Mouse (Mus musculus) intestine, postnatal 0 days (tissue): ENCODE data around the gene Alpi. TPM values are rescaled to one million over a fixed set of nuclear protein-coding genes. Genes with fewer than 3 reads are reported as not detected.

Experiments used
- ATAC-seq: fragments of 200-750 bp; cut with Nextera tagmentation; 2 replicates; pipeline ENCODE4 v1.8.0; 2017; ENCODE audit warnings: mild to moderate bottlenecking, moderate TSS enrichment, moderate library complexity
- H3K27ac ChIP-seq: fragments of 300-500 bp; sonication (generic); 2 replicates; pipeline ENCODE4 v1.5.1; 2014; ENCODE audit warnings: mild to moderate bottlenecking, low read depth, low read length, moderate library complexity
- H3K27me3 ChIP-seq: fragments of 300-500 bp; sonication (generic); replicated peaks from 2 replicates; pipeline ENCODE4 v1.6.1; 2014; ENCODE audit warnings: low read length, mixed read lengths; ENCODE audit not compliant: control insufficient read depth, insufficient read depth
- H3K36me3 ChIP-seq: fragments of 300-500 bp; sonication (generic); 2 replicates; pipeline ENCODE4 v1.6.1; 2014; ENCODE audit warnings: mild to moderate bottlenecking, moderate library complexity; ENCODE audit not compliant: control insufficient read depth, insufficient read depth
- H3K4me1 ChIP-seq: fragments of 300-500 bp; sonication (generic); replicated peaks from 2 replicates; pipeline ENCODE4 v1.6.1; 2014; ENCODE audit warnings: antibody characterized with exemption, low read length, mixed read lengths; ENCODE audit not compliant: control insufficient read depth, insufficient read depth
- H3K4me2 ChIP-seq: fragments of 300-500 bp; sonication (generic); replicated peaks from 2 replicates; pipeline ENCODE4 v1.6.1; 2014; ENCODE audit warnings: low read depth, mild to moderate bottlenecking, moderate library complexity
- H3K4me3 ChIP-seq: fragments of 300-500 bp; sonication (generic); 2 replicates; pipeline ENCODE4 v1.5.1; 2014; ENCODE audit warnings: low read depth, low read length
- H3K9ac ChIP-seq: fragments of 300-500 bp; sonication (generic); 2 replicates; pipeline ENCODE4 v1.6.1; 2014; ENCODE audit warnings: mild to moderate bottlenecking, low read depth, low read length
- H3K9me3 ChIP-seq: fragments of 300-500 bp; sonication (generic); 2 replicates; pipeline ENCODE4 v1.6.1; 2016; ENCODE audit warnings: mixed run types; ENCODE audit not compliant: control insufficient read depth
- CTCF ChIP-seq: sonication (generic); IDR thresholded peaks from 2 replicates; pipeline ENCODE4 v1.5.1; 2016; ENCODE audit warnings: low read depth, mild to moderate bottlenecking, control low read depth, antibody characterized with exemption, moderate library complexity
- WGBS: fragments of 180-500 bp; shearing (Covaris S2); extraction: QIAGEN DNeasy Blood & Tissue Kit; methylation state at CpG from one replicate; pipeline ENCODE4 v1.1.7; 2014; 5-methylcytosine and 5-hydroxymethylcytosine counted together
- polyA plus RNA-seq: library from polyadenylated mRNA; unstranded; fragments of >200 nt; fragmentation: Nextera tagmentation; extraction: Ambion mirVana; gene quantifications from 2 replicates; pipeline ENCODE4 v1.2.1, GENCODE M21; 2015

Gene Alpi
- polyA plus RNA-seq, 1 experiment from 2014 or later, result 1,389 TPM

DNA sequence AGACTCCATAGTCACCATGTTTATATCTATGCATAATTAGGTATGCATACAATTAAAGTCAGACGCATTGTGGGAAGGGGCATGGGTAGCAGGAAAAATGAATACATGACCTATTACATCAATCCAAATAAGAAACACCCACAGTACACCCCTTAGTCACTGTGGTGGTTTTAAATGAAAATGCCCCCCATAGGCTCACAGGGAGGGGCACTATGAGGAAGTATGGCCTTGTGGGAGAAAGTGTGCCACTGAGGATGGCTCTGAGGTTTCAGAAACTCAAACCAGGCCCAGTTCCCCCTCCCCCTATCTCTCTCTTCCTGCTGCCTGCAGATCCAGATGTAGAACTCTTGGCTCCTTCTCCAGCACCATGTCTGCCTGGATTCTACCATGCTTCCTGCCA, 2.5 kb upstream of the Alpi start:
- Histone ChIP-seq H3K4me1 (no peaks in the 10 kb centered on the region), H3K27me3 (no peaks in the 10 kb centered on the region), H3K36me3 (peaks cover 6% of the 10 kb centered on the region), H3K4me2 (no peak overlapping the region), H3K9me3 (no peaks in the 10 kb centered on the region), H3K4me3 (no peak overlapping the region), H3K27ac (no peak overlapping the region), H3K9ac (no peak overlapping the region)
- ATAC-seq, result no peak
- 93% methylated on average over 1 of the region's 1 CpGs for WGBS
- TF ChIP-seq CTCF, result no peak

DNA sequence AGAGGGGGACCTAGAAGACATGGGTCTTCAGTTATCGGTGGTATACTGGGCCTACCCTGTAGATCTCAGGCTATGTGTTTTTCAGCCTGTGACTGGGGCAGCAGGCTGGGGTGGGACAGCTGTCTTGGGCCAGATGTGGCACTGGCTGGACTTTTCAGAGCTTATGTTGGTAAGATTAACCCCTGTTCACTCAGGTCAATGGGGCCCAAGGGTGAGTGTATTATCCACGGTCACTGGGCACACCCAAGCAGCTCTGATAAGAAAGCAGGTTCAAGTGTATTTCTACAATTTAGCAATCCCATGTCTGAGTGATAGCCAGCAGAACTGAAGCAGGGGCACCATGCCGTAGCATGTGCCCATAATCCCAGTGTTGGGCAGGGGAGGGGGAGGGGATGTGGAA, 708 bp upstream of the Alpi start:
- TF ChIP-seq CTCF, result no peak
- peak overlapping the region; percentile 61 for H3K4me2 ChIP-seq
- H3K27me3 ChIP-seq, result no peaks in the 10 kb centered on the region
- peak overlapping the region; percentile 11; the same call in 1 of the 2 replicates for H3K9ac ChIP-seq
- H3K4me1 ChIP-seq, result no peaks in the 10 kb centered on the region
- 50% methylated on average over 3 of the region's 3 CpGs for WGBS
- H3K36me3 ChIP-seq, result peaks cover 13% of the 10 kb centered on the region
- peak overlapping the region; percentile 92 for H3K27ac ChIP-seq
- H3K9me3 ChIP-seq, result no peaks in the 10 kb centered on the region
- ATAC-seq, result peak; percentile 64
- no peak overlapping the region for H3K4me3 ChIP-seq

DNA sequence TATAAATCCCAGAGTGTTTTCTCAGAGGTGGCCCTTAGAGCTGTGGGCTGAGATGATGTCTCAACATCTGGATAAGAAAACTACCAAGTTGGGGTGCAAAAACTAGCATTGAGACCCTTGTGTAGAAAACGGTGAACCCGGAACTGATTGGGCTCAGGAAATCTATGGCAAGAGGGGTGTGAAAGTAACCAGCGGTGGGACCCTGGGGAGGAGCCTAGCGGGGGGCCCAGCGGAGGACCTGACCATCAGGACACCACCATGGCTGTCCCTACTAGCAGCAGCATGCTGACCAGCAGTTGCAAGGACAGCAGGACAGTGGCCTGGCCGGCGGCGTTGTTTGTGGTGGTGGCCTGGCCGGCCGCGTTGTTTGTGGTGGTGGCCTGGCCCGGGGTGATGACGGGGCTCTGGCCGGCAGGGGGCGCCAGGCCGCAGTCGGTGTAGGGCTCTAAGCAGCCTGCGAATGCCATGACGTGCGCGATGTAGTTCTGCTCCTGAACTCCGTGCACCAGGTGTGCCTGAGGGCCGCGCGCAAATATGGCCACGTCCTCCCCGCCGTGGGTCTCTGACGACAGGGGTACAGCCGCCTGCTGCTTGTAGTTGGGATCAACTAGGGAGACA, 2.9 kb downstream of the Alpi start:
- peaks cover 13% of the 10 kb centered on the region for H3K36me3 ChIP-seq
- no peaks in the 10 kb centered on the region for H3K27me3 ChIP-seq
- ATAC-seq, result peak; percentile 44
- peak; percentile 94 for TF ChIP-seq CTCF
- H3K27ac ChIP-seq, result no peak overlapping the region
- H3K4me3 ChIP-seq, result no peak overlapping the region
- peak overlapping the region; percentile 61 for H3K4me2 ChIP-seq
- no peaks in the 10 kb centered on the region for H3K4me1 ChIP-seq
- H3K9ac ChIP-seq, result no peak overlapping the region
- H3K9me3 ChIP-seq, result no peaks in the 10 kb centered on the region
- WGBS, result 21% methylated on average over 30 of the region's 30 CpGs

DNA sequence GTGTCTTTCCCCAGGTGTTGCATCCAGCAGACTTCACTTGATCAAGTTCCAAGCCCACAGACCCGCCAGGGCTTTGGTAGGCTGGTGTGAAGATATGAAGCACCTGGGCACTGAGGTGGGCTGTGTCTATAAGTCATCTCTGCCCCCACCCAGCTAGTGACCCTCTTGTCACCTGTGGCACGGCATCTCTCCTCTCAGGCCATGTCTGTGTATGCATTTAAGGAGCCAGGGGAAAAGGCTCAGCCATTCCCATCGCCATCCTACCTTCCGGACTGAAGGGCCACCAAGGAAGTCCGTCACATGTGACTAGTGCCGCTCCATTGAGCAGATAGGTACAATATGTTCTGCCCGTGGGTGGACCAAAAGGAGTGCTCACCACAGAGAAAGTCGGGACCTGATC, 5.8 kb downstream of the Alpi start:
- H3K36me3 ChIP-seq, result peaks cover 13% of the 10 kb centered on the region
- no peak overlapping the region for H3K4me2 ChIP-seq
- H3K9me3 ChIP-seq, result no peaks in the 10 kb centered on the region
- no peak overlapping the region for H3K9ac ChIP-seq
- H3K27me3 ChIP-seq, result no peaks in the 10 kb centered on the region
- no peak for ATAC-seq
- H3K4me1 ChIP-seq, result no peaks in the 10 kb centered on the region
- no peak overlapping the region for H3K27ac ChIP-seq
- no peak overlapping the region for H3K4me3 ChIP-seq
- WGBS, result 85% methylated on average over 8 of the region's 8 CpGs
- TF ChIP-seq CTCF, result no peak

DNA sequence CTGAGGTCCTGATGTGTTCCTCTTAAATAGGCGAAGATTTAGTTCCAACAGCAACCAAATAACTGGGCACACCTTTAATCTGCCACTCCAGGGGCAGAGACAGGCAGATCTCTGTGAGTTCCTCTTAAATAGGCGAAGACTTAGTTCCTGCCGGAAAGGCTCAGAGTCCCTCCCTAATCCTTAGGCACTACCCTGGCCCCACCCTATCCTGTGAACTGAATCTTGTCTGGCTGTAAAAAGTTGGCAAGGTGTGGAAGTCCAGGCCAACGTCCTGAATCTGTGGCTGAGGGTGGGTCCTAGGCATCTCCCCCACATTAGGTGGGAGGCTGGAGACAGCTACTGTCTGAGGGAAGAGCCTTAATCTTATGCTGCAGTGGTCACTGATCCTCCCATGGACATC, 11.6 kb downstream of the Alpi start, which contains the start of gene Alppl2:
Alppl2 (minus strand) TSS at position 101 of the 400 bp plus-strand sequence.
- H3K27ac ChIP-seq, result no peak within 1 kb of the TSS
- no peak for TF ChIP-seq CTCF
- no peak for ATAC-seq
- no peak within 1 kb of the TSS for H3K9ac ChIP-seq
- 61% methylated on average over 4 of the region's 4 CpGs for WGBS
- H3K27me3 ChIP-seq, result no peaks in the 10 kb centered on the region
- H3K9me3 ChIP-seq, result no peaks in the 10 kb centered on the region
- H3K4me2 ChIP-seq, result no peak within 1 kb of the TSS
- H3K4me1 ChIP-seq, result no peaks in the 10 kb centered on the region
- H3K36me3 ChIP-seq, result no peaks in the 10 kb centered on the region
- H3K4me3 ChIP-seq, result no peak within 1 kb of the TSS

DNA sequence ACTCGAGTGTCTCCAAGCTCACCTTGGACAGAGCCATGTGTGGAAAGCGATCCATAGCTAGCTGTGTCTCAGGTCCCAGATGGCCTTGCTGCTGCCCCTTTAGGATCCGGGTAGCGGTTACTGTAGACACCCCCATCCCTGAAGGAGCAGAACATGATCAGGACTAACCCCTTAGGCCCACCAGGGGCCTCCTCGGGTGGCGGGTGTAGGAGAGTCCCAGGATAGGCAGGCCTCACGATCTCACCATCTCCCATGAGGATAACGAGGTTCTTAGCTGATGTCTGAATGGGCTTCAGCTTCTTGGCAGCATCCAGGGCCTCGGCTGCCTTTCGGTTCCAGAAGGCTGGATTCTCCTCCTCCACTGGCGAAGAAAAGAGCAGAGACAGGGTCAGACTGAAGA, 12.2 kb downstream of the Alpi start:
- H3K9me3 ChIP-seq, result no peaks in the 10 kb centered on the region
- H3K36me3 ChIP-seq, result no peaks in the 10 kb centered on the region
- 93% methylated on average over 11 of the region's 11 CpGs for WGBS
- no peak overlapping the region for H3K27ac ChIP-seq
- no peak overlapping the region for H3K4me2 ChIP-seq
- TF ChIP-seq CTCF, result no peak
- H3K4me1 ChIP-seq, result no peaks in the 10 kb centered on the region
- H3K27me3 ChIP-seq, result no peaks in the 10 kb centered on the region
- no peak for ATAC-seq
- no peak overlapping the region for H3K4me3 ChIP-seq
- H3K9ac ChIP-seq, result no peak overlapping the region
